Mouse (Mus musculus): Measurements from ENCODE around the gene Gm20489. TPM values are rescaled to one million over a fixed set of nuclear protein-coding genes. Genes with fewer than 3 reads are reported as not detected.

Gm20489 gene
- not detected for total RNA-seq (2022)

- no peak for DNase-seq (ENCODE audit: low spot score in 2 of 2)
Measured at GRCm38 (mm10) chrX:101268755-101269124, at the start of gene Gm20489. Gm20489 (minus strand) TSS chrX:101269023.

GRCm38 (mm10) chrX:101313625-101314359 is 45.0 kb upstream of the Gm20489 start:
- DNase-seq (ENCODE audit: low spot score in 2 of 2): no peak

- DNase-seq (ENCODE audit: low spot score in 2 of 2): no peak
Measured at GRCm38 (mm10) chrX:101309299-101309698, 40.5 kb upstream of the Gm20489 start.

GRCm38 (mm10) chrX:101304646-101305045 is 35.8 kb upstream of the Gm20489 start:
- no peak for DNase-seq (ENCODE audit: low spot score in 2 of 2)

GRCm38 (mm10) chrX:101301654-101302053 is 32.8 kb upstream of the Gm20489 start:
- DNase-seq (ENCODE audit: low spot score in 2 of 2): no peak

GRCm38 (mm10) chrX:101300427-101301030 is 31.7 kb upstream of the Gm20489 start:
- DNase-seq (ENCODE audit: low spot score in 2 of 2): no peak

GRCm38 (mm10) chrX:101299473-101300426 is 30.9 kb upstream of the Gm20489 start:
- DNase-seq (ENCODE audit: low spot score in 2 of 2): no peak

- no peak for DNase-seq (ENCODE audit: low spot score in 2 of 2)
Measured at GRCm38 (mm10) chrX:101299055-101299454, 30.2 kb upstream of the Gm20489 start, which contains the start of gene Nlgn3. Nlgn3 (plus strand) TSS chrX:101299168.

- DNase-seq (ENCODE audit: low spot score in 2 of 2): no peak
Measured at GRCm38 (mm10) chrX:101290111-101290510, 21.3 kb upstream of the Gm20489 start.

- no peak for DNase-seq (ENCODE audit: low spot score in 2 of 2)
Measured at GRCm38 (mm10) chrX:101289037-101289436, 20.2 kb upstream of the Gm20489 start.

GRCm38 (mm10) chrX:101288432-101288831 is 19.6 kb upstream of the Gm20489 start:
- no peak for DNase-seq (ENCODE audit: low spot score in 2 of 2)

GRCm38 (mm10) chrX:101287543-101287942 is 18.7 kb upstream of the Gm20489 start:
- no peak for DNase-seq (ENCODE audit: low spot score in 2 of 2)

GRCm38 (mm10) chrX:101285953-101286670 is 17.3 kb upstream of the Gm20489 start:
- DNase-seq (ENCODE audit: low spot score in 2 of 2): no peak

- no peak for DNase-seq (ENCODE audit: low spot score in 2 of 2)
Measured at GRCm38 (mm10) chrX:101285534-101285933, 16.7 kb upstream of the Gm20489 start.

- DNase-seq (ENCODE audit: low spot score in 2 of 2): no peak
Measured at GRCm38 (mm10) chrX:101282813-101283212, 14.0 kb upstream of the Gm20489 start.

- DNase-seq (ENCODE audit: low spot score in 2 of 2): peak; percentile 84 to 89
Measured at GRCm38 (mm10) chrX:101273875-101274738, 5.3 kb upstream of the Gm20489 start, which contains the start of gene Med12. Med12 (plus strand) TSS chrX:101274030.

- no peak for DNase-seq (ENCODE audit: low spot score in 2 of 2)
Measured at GRCm38 (mm10) chrX:101273410-101273809, 4.6 kb upstream of the Gm20489 start.

- no peak for DNase-seq (ENCODE audit: low spot score in 2 of 2)
Measured at GRCm38 (mm10) chrX:101268025-101268754, 633 bp downstream of the Gm20489 start, which contains the start of gene Il2rg. Il2rg (minus strand) TSS chrX:101268255.

- no peak for DNase-seq (ENCODE audit: low spot score in 2 of 2)
Measured at GRCm38 (mm10) chrX:101266631-101267030, 2.2 kb downstream of the Gm20489 start.
